Mouse (Mus musculus) stomach, postnatal 0 days (tissue): ENCODE measurements at regions not wholly inside any gene's neighbourhood (a gene's known extent, or its start where the extent isn't known, plus 50 kb on each side); places are given as distances from the start of the nearest gene placed in this dataset.

Source experiments
- CTCF ChIP-seq: IDR thresholded peaks from 2 replicates; pipeline ENCODE4 v1.5.1; 2016; ENCODE audit warnings: antibody characterized with exemption, low read depth, mild to moderate bottlenecking, moderate library complexity
- EP300 ChIP-seq: optimal IDR thresholded peaks from 2 replicates; pipeline ENCODE3; 2016; ENCODE audit warnings: antibody characterized with exemption

DNA sequence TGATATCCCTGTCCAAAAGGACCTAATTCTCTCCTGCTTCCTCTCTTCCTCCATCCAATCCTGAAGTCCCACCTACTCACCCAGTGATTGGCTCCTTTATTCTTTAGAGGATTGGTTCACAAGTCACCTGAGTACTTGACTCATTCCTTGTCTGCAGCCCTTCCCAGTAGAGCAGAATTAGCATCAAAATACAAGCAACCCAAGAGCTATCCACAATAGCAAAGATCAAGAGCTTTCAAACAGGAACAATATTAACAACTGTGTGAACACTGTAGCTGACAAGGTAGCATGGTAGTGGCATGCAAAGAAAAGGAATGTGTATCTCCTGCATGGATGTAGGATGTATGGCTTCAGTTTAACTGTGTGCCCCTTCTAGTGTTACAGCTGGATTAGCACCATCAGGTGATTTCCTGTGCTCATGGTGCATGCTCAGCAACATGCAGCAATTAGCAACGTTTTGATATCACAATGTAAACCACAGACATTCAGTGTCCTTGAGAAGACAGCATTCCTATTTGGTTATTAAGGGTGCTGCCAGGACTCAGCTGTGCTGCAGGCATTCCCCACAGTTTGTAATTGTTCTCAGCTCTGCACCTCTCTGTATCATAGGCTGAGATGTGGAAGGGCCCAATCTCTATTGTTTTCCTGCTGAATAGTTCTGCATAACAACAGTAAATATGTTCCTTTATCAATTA, 437.2 kb downstream of the Ptprc start:
- TF ChIP-seq EP300, result no peak
- TF ChIP-seq CTCF, result no peak
